Mouse (Mus musculus): ENCODE measurements at regions not wholly inside any gene's neighbourhood (a gene's known extent, or its start where the extent isn't known, plus 50 kb on each side); places are given as distances from the start of the nearest gene placed in this dataset.

DNA sequence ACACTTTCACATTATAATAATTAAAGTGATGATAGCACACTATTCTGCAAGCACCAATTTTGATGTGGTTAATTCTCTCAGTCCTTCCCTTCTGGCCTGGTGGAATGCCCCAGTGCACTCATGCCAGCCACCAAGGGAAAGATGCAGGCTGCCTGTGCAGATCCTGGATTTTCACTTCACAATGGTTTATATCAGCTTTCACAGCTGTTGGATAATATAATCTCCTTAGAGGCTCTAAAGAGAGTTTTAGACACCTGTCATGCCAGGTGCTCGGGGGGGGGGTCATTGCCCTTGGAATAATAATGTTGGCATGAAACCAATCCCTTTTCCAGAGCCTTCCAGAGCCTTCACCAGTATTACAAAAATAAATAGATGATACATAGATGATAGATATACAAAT, 377.1 kb downstream of the Zbbx start:
- Histone ChIP-seq H3K4me1 (ENCODE audit: control insufficient read depth, insufficient read depth, low read length) (no peaks in the 10 kb centered on the region), H3K27ac (ENCODE audit: insufficient read depth, low read length) (no peak overlapping the region), H3K4me3 (ENCODE audit: insufficient read depth, low read length) (no peak overlapping the region)
- TF ChIP-seq CTCF (IDR thresholded peaks at IDR 0.05; ENCODE audit: extremely low read depth, insufficient read depth, low read length) = no peak
- no peak for TF ChIP-seq POLR2A (IDR thresholded peaks at IDR 0.05; ENCODE audit: extremely low read depth, insufficient read depth, low read length)

DNA sequence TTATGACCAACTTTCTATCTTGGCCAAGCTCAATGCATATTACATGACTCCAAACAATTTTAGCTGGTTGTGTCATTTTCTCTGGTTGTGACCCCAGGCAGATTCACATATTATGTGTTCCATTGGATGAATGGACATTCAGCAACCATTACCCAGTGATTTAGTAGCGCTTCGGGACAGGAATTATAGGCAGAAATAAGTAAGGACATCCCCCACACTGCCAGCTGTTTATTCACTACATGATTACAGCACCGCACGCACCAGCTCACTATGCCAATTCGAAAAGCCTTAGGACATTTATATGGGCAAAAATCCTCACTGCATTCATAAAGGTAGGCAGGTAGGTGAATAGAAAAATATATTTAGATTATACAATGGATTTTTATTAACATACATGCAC, 386.5 kb downstream of the Zbbx start:
- H3K4me3 ChIP-seq (ENCODE audit: insufficient read depth, low read length) = no peak overlapping the region
- H3K27ac ChIP-seq (ENCODE audit: insufficient read depth, low read length) = no peak overlapping the region
- no peaks in the 10 kb centered on the region for H3K4me1 ChIP-seq (ENCODE audit: control insufficient read depth, insufficient read depth, low read length)
- TF ChIP-seq POLR2A (IDR thresholded peaks at IDR 0.05; ENCODE audit: extremely low read depth, insufficient read depth, low read length) (no peak), CTCF (IDR thresholded peaks at IDR 0.05; ENCODE audit: extremely low read depth, insufficient read depth, low read length) (no peak)

DNA sequence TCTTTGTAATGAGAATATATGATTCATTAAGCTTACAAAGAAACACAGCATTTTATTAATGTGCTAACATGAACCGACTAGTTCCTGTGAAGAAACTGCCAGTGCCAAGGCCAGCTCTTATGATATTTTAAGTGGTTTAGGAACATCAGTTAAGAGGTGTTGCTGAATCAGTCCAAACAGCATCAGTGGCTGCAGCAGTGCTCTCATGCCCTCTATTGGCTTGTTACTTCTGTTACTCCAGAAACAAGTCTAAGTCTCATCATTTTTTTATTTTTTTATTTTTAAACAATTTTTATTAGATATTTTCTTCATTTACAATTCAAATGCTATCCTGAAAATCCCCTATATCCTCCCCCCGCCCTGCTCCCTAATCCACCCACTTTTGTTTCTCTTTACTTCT, 422.7 kb downstream of the Zbbx start:
- Histone ChIP-seq H3K4me1 (ENCODE audit: control insufficient read depth, insufficient read depth, low read length) (no peaks in the 10 kb centered on the region), H3K27ac (ENCODE audit: insufficient read depth, low read length) (no peak overlapping the region), H3K4me3 (ENCODE audit: insufficient read depth, low read length) (no peak overlapping the region)
- TF ChIP-seq POLR2A (IDR thresholded peaks at IDR 0.05; ENCODE audit: extremely low read depth, insufficient read depth, low read length) (no peak), CTCF (IDR thresholded peaks at IDR 0.05; ENCODE audit: extremely low read depth, insufficient read depth, low read length) (peak; percentile 24; the same call in 1 of the 2 replicates)

DNA sequence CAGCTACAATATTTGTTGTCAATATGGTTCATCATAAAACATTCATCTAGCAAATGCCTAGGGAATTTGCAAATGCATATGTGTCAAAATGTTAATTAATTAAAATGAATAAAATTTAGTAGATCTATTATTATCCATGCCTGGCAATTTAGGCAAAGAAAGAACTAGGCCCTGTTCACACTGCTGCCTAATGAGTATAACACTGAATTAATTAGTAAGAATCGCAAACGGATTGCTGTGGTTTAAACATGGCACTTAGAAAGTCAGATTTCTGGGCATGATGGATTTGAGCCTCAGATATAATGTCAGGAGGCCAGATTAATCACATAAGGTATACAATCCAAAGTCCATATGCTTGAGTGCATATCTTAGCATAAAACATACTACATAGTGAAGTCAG, 425.1 kb downstream of the Zbbx start:
- Histone ChIP-seq H3K27ac (ENCODE audit: insufficient read depth, low read length) (no peak overlapping the region), H3K4me3 (ENCODE audit: insufficient read depth, low read length) (no peak overlapping the region), H3K4me1 (ENCODE audit: control insufficient read depth, insufficient read depth, low read length) (no peaks in the 10 kb centered on the region)
- TF ChIP-seq POLR2A (IDR thresholded peaks at IDR 0.05; ENCODE audit: extremely low read depth, insufficient read depth, low read length) (no peak), CTCF (IDR thresholded peaks at IDR 0.05; ENCODE audit: extremely low read depth, insufficient read depth, low read length) (no peak)

All from cortical plate, adult 2 months (tissue).